Mouse (Mus musculus): ENCODE measurements around the gene Bmp6. TPM values are rescaled to one million over a fixed set of nuclear protein-coding genes. Genes with fewer than 3 reads are reported as not detected.

The Bmp6 gene
- total RNA-seq, 2 experiments from 2014 or later, result 0.38 TPM; not detected in 1

GRCm38 (mm10) chr13:38533461-38533860 is 188.6 kb downstream of the Bmp6 start:
- no peak for ATAC-seq (replicated peaks; ENCODE audit: low FRiP score, poor library complexity, severe bottlenecking)

- no peak for ATAC-seq (replicated peaks; ENCODE audit: low FRiP score, poor library complexity, severe bottlenecking)
Observed at GRCm38 (mm10) chr13:38534016-38534415, 189.1 kb downstream of the Bmp6 start.

- no peak for ATAC-seq (replicated peaks; ENCODE audit: low FRiP score, poor library complexity, severe bottlenecking)
Observed at GRCm38 (mm10) chr13:38534731-38535130, 189.8 kb downstream of the Bmp6 start.

- no peak for ATAC-seq (replicated peaks; ENCODE audit: low FRiP score, poor library complexity, severe bottlenecking)
Observed at GRCm38 (mm10) chr13:38537521-38537920, 192.6 kb downstream of the Bmp6 start.

GRCm38 (mm10) chr13:38539192-38539900 is 194.4 kb downstream of the Bmp6 start:
- no peak for ATAC-seq (replicated peaks; ENCODE audit: low FRiP score, poor library complexity, severe bottlenecking)

GRCm38 (mm10) chr13:38543455-38544125 is 198.7 kb downstream of the Bmp6 start:
- no peak for ATAC-seq (replicated peaks; ENCODE audit: low FRiP score, poor library complexity, severe bottlenecking)

- no peak for ATAC-seq (replicated peaks; ENCODE audit: low FRiP score, poor library complexity, severe bottlenecking)
Observed at GRCm38 (mm10) chr13:38544769-38545445, 200.0 kb downstream of the Bmp6 start.

- ATAC-seq (replicated peaks; ENCODE audit: low FRiP score, poor library complexity, severe bottlenecking), result no peak
Observed at GRCm38 (mm10) chr13:38545460-38545859, 200.6 kb downstream of the Bmp6 start.

GRCm38 (mm10) chr13:38546754-38547153 is 201.8 kb downstream of the Bmp6 start:
- ATAC-seq (replicated peaks; ENCODE audit: low FRiP score, poor library complexity, severe bottlenecking), result no peak

GRCm38 (mm10) chr13:38547717-38548116 is 202.8 kb downstream of the Bmp6 start:
- no peak for ATAC-seq (replicated peaks; ENCODE audit: low FRiP score, poor library complexity, severe bottlenecking)

GRCm38 (mm10) chr13:38548681-38549080 is 203.8 kb downstream of the Bmp6 start:
- no peak for ATAC-seq (replicated peaks; ENCODE audit: low FRiP score, poor library complexity, severe bottlenecking)

Other genes with a start within 250 kb of the Bmp6 start
- 0.38 TPM in 1 of 2 replicates, not detected in the other for gene Dsp, start 193.8 kb upstream of the Bmp6 start, total RNA-seq (2015; ENCODE audit: low replicate concordance)
- gene Dsp, start 193.8 kb upstream of the Bmp6 start, total RNA-seq (2017; ENCODE audit: low replicate concordance), result 0.28 and 0.34 TPM in 2 replicates
- gene Snrnp48, start 140.2 kb upstream of the Bmp6 start, total RNA-seq (2015; ENCODE audit: low replicate concordance), result 7.5 and 14.0 TPM in 2 replicates
- gene Snrnp48, start 140.2 kb upstream of the Bmp6 start, total RNA-seq (2017; ENCODE audit: low replicate concordance), result 17.7 and 19.8 TPM in 2 replicates
- gene Txndc5, start 183.7 kb downstream of the Bmp6 start, total RNA-seq (2015; ENCODE audit: low replicate concordance), result 9.4 and 20.2 TPM in 2 replicates
- 7.9 and 9.7 TPM in 2 replicates for gene Txndc5, start 183.7 kb downstream of the Bmp6 start, total RNA-seq (2017; ENCODE audit: low replicate concordance)